Mouse (Mus musculus): ENCODE results near the gene Tec. TPM values are rescaled to one million over a fixed set of nuclear protein-coding genes. Genes with fewer than 3 reads are reported as not detected.

Tec gene
- polyA plus RNA-seq (2016; fragmentation: Nextera tagmentation; extraction: Ambion mirVana) = 4.6 and 5.2 TPM in 2 replicates

GRCm38 (mm10) chr5:72868091-72868875, at the start of gene Tec:
TSS of gene Tec (minus strand) at chr5:72868483.
- Histone ChIP-seq H3K36me3 (no peaks in the 10 kb centered on the region), H3K9ac (replicated peaks) (peak within 1 kb of the TSS; percentile 32), H3K4me1 (peaks cover 6% of the 10 kb centered on the region; the same call in 1 of the 2 replicates), H3K9me3 (no peaks in the 10 kb centered on the region), H3K4me3 (peak within 1 kb of the TSS; percentile 55), H3K4me2 (replicated peaks) (peak within 1 kb of the TSS; percentile 81), H3K27me3 (peaks cover 40% of the 10 kb centered on the region), H3K27ac (replicated peaks) (no peak within 1 kb of the TSS)
- under 1% methylated on average over 60 of the region's 60 CpGs for WGBS
- peak; percentile 95 for ATAC-seq (ENCODE audit: low FRiP score, low read depth)

GRCm38 (mm10) chr5:72916851-72917250, 48.6 kb upstream of the Tec start:
- ATAC-seq (ENCODE audit: low FRiP score, low read depth) = no peak
- Histone ChIP-seq H3K4me2 (replicated peaks) (peak overlapping the region; percentile 64), H3K9me3 (no peaks in the 10 kb centered on the region), H3K27ac (replicated peaks) (no peak overlapping the region), H3K4me1 (peaks cover 26% of the 10 kb centered on the region), H3K4me3 (peak overlapping the region; percentile 99), H3K36me3 (no peaks in the 10 kb centered on the region), H3K9ac (replicated peaks) (no peak overlapping the region), H3K27me3 (no peaks in the 10 kb centered on the region)
- WGBS = 72% methylated on average over 1 of the region's 1 CpGs

DNA sequence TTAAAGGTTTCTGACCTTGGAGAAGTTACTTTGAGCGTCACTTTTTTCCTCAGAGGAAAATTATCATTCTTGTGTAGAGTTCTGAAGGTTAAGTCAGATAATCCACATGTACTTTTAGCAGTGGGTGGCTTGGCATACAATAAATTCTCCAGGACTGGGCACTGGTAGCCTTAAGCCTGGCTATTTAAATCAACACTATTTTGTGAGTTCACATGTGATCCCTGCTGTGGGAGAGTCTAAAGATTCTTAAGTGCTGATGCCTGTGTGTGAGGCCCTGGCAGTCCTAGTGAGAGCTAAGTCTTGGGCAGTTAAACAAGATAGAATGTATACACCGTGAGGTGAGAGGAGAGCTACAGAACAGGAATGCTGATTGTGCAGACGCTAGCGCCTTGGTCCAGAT, 47.8 kb upstream of the Tec start:
- Histone ChIP-seq H3K27ac (replicated peaks) (no peak overlapping the region), H3K27me3 (no peaks in the 10 kb centered on the region), H3K4me2 (replicated peaks) (peak overlapping the region; percentile 64), H3K9me3 (no peaks in the 10 kb centered on the region), H3K4me1 (peaks cover 26% of the 10 kb centered on the region), H3K9ac (replicated peaks) (peak overlapping the region; percentile 98), H3K4me3 (peak overlapping the region; percentile 99), H3K36me3 (no peaks in the 10 kb centered on the region)
- 41% methylated on average over 4 of the region's 4 CpGs for WGBS
- no peak for ATAC-seq (ENCODE audit: low FRiP score, low read depth)

- Histone ChIP-seq H3K27me3 (no peaks in the 10 kb centered on the region), H3K27ac (replicated peaks) (peak overlapping the region; percentile 98), H3K9ac (replicated peaks) (peak overlapping the region; percentile 98), H3K36me3 (no peaks in the 10 kb centered on the region), H3K4me1 (peaks cover 26% of the 10 kb centered on the region), H3K9me3 (no peaks in the 10 kb centered on the region), H3K4me3 (peak overlapping the region; percentile 99), H3K4me2 (replicated peaks) (peak overlapping the region; percentile 64)
- under 1% methylated on average over 62 of the region's 66 CpGs for WGBS
- ATAC-seq (ENCODE audit: low FRiP score, low read depth) = peak; percentile 58
Measured at GRCm38 (mm10) chr5:72914633-72915561, 46.6 kb upstream of the Tec start.

DNA sequence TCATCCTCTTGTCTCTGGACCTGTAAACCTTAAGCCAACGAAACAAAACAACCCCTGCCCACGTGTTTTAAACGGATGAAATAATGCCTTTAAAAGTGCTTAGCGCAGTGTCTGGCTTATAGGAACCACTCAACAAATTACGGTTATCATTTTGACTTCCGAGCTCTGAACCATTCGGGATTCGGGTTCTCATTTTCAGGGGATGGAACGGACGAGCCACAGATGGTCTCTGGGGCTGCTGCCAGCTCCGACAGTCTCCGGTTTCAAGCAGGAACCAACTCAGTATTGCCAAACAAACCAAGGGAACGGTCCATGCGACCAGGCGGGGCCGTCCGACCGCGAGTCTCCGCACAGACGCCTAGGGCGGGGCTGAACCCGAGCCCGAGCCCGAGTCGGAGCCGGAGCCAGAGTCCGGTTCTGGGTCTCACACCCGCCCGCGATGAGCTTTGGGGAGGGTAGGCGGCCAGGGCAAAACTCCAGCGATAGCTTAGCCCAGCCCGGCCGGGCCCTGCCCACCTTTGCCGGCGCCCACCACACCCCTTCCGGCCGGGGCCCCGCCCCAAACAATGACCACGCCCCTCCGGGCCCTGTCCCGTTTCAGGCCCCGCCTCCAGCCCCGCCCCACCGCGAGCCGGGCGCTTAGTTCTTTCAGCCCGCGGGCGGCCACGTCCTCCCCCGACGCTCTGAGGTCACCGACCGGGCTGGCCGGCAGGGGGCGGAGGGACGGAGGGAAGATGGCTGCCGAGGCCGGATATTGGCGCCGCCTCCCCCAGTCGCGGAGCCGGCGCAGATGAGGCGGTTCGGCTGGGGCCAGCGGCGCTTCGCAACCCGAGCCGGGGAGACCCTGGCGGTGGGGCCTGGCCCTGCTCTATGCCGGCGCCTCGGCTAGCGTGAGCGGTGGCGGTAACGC, 45.6 kb upstream of the Tec start, which contains the start of gene Slain2:
Slain2 (plus strand) TSS at position 657 of the 910 bp plus-strand sequence.
- under 1% methylated on average over 77 of the region's 83 CpGs for WGBS
- Histone ChIP-seq H3K27me3 (no peaks in the 10 kb centered on the region), H3K27ac (replicated peaks) (peak within 1 kb of the TSS; percentile 98), H3K4me2 (replicated peaks) (peak within 1 kb of the TSS; percentile 64), H3K9ac (replicated peaks) (peak within 1 kb of the TSS; percentile 98), H3K4me1 (peaks cover 26% of the 10 kb centered on the region), H3K4me3 (peak within 1 kb of the TSS; percentile 99), H3K9me3 (no peaks in the 10 kb centered on the region), H3K36me3 (no peaks in the 10 kb centered on the region)
- peak; percentile 93 for ATAC-seq (ENCODE audit: low FRiP score, low read depth)

GRCm38 (mm10) chr5:72911284-72911683, 43.0 kb upstream of the Tec start:
- Histone ChIP-seq H3K27me3 (no peaks in the 10 kb centered on the region), H3K4me3 (no peak overlapping the region), H3K4me2 (replicated peaks) (no peak overlapping the region), H3K36me3 (no peaks in the 10 kb centered on the region), H3K9me3 (no peaks in the 10 kb centered on the region), H3K9ac (replicated peaks) (no peak overlapping the region), H3K27ac (replicated peaks) (no peak overlapping the region), H3K4me1 (peaks cover 14% of the 10 kb centered on the region)
- ATAC-seq (ENCODE audit: low FRiP score, low read depth) = no peak
- 79% methylated on average over 3 of the region's 3 CpGs for WGBS

DNA sequence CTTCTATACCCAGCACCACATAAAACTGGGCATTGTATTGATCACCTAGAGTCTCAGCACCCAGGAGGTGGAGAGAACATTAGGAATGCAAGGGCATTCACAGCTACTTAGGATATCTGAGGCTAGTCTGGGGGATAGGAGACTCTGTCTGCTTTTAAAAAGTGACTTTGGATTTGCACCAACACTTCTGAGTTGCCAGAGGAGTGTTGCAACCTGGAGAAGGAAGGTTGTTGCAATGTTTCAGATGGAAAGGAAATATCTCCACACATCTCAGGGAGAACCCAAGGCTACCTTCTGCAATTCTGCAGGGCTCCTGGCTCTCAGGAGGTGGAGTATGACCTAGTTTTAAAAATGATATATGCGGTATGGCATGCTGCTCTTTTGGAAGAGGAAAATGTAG, 42.1 kb upstream of the Tec start:
- 90% methylated on average over 1 of the region's 1 CpGs for WGBS
- no peak overlapping the region for H3K9ac ChIP-seq (replicated peaks)
- no peak overlapping the region for H3K27ac ChIP-seq (replicated peaks)
- H3K4me2 ChIP-seq (replicated peaks) = no peak overlapping the region
- peaks cover 8% of the 10 kb centered on the region for H3K4me1 ChIP-seq
- no peak overlapping the region for H3K4me3 ChIP-seq
- no peaks in the 10 kb centered on the region for H3K27me3 ChIP-seq
- H3K9me3 ChIP-seq = no peaks in the 10 kb centered on the region
- ATAC-seq (ENCODE audit: low FRiP score, low read depth) = no peak
- no peaks in the 10 kb centered on the region for H3K36me3 ChIP-seq

- no peaks in the 10 kb centered on the region for H3K27me3 ChIP-seq
- ATAC-seq (ENCODE audit: low FRiP score, low read depth) = no peak
- 84% methylated on average over 4 of the region's 4 CpGs for WGBS
- no peak overlapping the region for H3K9ac ChIP-seq (replicated peaks)
- no peak overlapping the region for H3K4me2 ChIP-seq (replicated peaks)
- no peaks in the 10 kb centered on the region for H3K9me3 ChIP-seq
- peaks cover 8% of the 10 kb centered on the region for H3K4me1 ChIP-seq
- no peak overlapping the region for H3K27ac ChIP-seq (replicated peaks)
- H3K36me3 ChIP-seq = no peaks in the 10 kb centered on the region
- H3K4me3 ChIP-seq = no peak overlapping the region
Measured at GRCm38 (mm10) chr5:72909363-72909762, 41.1 kb upstream of the Tec start.

GRCm38 (mm10) chr5:72908324-72908936, 40.1 kb upstream of the Tec start:
- no peak for ATAC-seq (ENCODE audit: low FRiP score, low read depth)
- Histone ChIP-seq H3K4me1 (peaks cover 7% of the 10 kb centered on the region), H3K27ac (replicated peaks) (no peak overlapping the region), H3K9ac (replicated peaks) (no peak overlapping the region), H3K4me3 (no peak overlapping the region), H3K27me3 (no peaks in the 10 kb centered on the region), H3K4me2 (replicated peaks) (no peak overlapping the region), H3K36me3 (no peaks in the 10 kb centered on the region), H3K9me3 (no peaks in the 10 kb centered on the region)
- WGBS = 85% methylated on average over 8 of the region's 8 CpGs

- Histone ChIP-seq H3K27ac (replicated peaks) (no peak overlapping the region), H3K4me3 (no peak overlapping the region), H3K4me2 (replicated peaks) (no peak overlapping the region), H3K9me3 (no peaks in the 10 kb centered on the region), H3K27me3 (no peaks in the 10 kb centered on the region), H3K4me1 (peaks cover 1% of the 10 kb centered on the region; the same call in 1 of the 2 replicates), H3K9ac (replicated peaks) (no peak overlapping the region), H3K36me3 (no peaks in the 10 kb centered on the region)
- ATAC-seq (ENCODE audit: low FRiP score, low read depth) = no peak
- WGBS = 82% methylated on average over 6 of the region's 6 CpGs
Measured at GRCm38 (mm10) chr5:72907402-72907801, 39.1 kb upstream of the Tec start.
